Mouse (Mus musculus) monocyte, adult 2 months (primary cell): ENCODE measurements around the gene Pdcd2.
"Not testable (repeated sequence)": the region's sequence is repeated elsewhere in the genome, so short reads cannot be mapped to it uniquely, and the experiment has no call there.

Source experiments
- DNase-seq, 2 experiments: peaks; one replicate each; pipeline ENCODE4 v3.0.0; 2022; ENCODE audit warnings: low spot score in 2 of 2, low read depth in 1 of 2

Gene Pdcd2

DNA sequence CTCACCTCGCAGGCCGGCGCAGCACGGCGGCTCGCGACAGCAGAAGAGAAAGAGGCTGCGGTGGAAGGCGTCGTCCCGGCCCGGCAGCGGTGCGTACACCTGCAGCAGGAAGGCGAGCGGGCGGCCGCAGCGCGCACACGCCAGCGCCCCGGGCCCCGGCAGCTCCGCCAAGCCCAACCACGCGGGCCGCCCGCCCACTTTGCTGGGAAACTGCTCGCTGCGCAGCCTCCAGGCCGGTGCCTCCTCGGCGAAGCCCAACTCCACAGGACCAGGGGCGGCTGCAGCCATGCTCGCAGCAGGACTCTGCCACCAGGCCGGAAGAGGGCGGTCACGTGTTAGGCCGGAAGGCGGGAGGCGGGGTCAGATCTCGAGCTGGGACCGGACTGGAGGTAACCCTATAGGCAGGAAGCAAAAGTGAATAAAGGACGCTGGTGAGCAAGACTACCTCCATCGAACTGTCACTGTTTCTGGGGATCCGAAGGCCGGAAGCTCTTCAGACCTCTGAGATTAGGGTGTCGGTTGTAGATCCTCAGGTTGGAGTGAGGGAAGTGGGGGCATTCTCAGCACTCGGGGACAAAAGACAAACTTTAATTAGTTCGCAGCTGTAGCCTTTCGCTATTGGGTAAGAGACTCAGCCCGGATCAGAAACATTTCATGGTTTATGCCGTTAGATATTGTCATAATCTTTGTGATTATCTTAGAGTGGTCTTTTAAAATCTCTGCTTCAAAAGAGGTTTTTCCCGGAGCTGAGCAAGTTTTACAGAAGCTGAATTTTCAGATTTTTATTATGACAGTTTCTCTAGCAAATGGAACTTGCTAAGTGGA, at the start of gene Pdcd2:
Pdcd2 (minus strand) TSS at position 316 of the 825 bp plus-strand sequence.
- DNase-seq, result peak; percentile 81 to 85

DNA sequence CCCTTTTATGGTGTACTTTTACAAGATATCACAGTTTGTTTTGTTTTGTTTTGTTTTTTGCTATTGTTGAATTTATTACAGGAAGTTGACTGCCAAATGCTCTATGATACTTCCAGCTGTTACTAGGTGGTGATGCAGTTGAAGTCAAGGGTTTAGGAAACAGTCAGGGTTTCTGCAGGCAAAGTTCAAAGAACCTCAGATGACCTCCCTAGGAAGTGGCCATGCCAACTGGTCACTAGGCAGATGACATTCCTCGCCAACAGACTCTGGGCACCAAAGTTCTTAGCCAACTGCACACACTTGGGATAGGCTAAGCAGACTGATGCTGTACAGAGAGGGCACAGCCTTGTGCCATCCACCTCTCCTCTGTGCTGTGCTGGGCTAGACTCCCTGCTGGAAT, 48.0 kb upstream of the Pdcd2 start:
- DNase-seq, result no peak

DNA sequence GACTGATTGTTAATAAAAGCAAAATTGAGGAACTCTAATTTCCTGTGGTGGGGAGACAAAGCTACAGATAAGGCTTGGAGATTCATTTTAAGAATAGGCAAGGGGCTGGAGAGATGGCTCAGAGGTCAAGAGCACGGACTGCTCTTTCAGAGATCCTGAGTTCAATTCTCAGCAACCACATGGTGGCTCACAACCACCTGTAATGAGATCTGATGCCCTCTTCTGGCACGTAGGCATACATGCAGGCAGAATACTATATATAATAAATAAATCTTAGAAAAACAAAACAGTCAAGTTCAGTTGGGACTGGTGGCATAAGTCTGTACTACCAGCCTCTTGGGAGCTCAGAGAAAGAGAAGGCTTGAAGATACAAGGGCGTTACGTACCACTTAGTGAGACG, 39.8 kb upstream of the Pdcd2 start:
- DNase-seq, result no peak

DNA sequence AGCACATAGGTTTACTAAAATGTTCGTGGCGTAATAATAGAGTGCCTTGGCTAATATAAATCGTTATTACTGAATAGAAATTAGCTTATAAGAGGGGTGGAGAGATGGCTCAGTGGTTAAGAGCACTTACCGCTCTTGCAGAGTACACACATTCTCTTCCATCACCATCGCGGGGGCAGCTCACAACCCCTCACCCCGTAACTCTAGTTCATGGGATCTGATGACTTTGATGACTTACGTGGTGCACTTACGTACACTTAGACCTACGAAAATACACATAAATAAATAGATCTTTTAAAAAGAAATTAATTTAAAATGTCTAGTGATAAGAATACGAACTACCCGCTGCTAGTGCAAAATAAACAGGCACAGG, 37.8 kb upstream of the Pdcd2 start:
- no peak for DNase-seq

DNA sequence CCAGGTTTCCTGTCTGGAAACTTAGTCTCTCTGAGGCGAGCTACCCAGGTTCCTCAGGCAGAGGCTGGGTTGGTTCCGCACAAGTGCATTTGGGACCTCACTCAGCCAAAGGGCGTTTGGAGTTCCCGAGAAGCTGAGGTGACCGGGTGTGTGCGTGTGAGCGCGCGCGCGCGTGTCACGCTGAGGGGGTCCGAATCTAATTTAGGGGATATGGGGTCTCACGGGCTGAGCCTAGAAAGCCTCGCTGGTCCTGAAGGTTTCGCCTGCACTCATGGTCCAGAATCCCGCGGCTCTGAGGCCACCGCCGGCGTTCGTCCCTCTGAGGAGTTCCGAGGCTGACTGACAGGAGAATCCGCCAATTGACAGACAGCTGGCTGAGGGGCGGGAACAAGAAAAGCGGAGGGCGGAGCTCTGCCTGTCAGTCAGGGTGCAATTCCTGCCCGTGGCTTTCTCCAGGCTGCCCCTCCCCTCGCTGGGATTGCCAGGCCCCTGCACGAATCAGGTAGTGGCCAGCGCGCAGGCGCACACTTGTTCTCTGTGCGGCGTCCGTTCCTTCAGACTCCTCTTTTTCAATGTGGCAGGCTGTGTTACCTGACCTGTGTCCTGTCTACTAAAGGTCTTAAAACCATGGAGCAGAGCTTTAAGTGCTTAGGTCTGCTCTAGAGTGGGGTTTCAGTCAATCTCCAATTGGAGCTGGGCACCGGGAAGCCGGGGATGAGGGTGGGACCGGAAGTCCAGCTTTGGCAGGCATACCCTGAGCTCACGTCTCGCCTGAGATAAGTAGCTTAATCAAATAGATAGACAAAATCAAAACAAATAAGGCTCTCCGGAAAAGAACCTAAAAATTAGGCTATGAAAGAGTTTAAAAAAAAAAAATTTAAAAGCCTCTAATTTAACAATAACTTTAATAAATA, 37.2 kb upstream of the Pdcd2 start, which contains the start of gene Prdm9:
Prdm9 (minus strand) TSS at position 341 of the 914 bp plus-strand sequence.
- DNase-seq, result peak; percentile 95 to 99

DNA sequence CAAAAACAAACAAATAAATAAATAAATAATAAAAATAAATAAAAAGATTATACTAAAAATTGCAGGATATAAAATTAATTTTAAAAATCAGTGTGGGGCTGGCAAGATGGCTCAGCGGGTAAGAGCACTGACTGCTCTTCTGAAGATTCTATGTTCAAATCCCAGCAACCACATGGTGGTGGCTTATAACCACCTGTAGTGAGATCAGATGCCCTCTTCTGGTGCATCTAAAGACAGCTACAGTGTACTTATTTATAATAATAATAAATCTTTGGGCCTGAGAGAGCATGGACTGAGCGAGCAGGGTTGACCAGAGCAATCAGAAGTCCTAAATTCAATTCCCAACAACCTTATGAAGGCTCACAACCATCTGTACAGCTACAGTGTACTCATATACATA, 32.8 kb upstream of the Pdcd2 start:
- no peak for DNase-seq

DNA sequence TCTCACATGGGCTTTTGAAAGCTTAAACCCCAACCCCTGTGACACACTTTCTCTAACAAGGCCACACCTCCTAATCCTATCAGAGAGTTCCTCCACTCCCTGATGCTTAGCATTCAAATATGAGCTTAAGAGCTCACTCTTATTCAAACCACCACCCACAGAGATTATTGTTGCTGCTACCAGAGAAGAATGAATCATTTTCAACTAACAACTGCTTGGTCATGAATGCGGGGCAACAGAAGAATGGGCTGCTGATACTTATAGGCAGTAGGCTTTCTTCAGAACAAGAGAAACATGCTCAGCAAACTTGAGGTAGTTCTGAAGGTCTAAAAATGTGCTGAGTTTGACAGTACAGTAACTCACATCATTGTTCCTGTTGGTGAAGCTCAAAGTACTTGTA, 22.6 kb upstream of the Pdcd2 start:
- DNase-seq, result no peak

DNA sequence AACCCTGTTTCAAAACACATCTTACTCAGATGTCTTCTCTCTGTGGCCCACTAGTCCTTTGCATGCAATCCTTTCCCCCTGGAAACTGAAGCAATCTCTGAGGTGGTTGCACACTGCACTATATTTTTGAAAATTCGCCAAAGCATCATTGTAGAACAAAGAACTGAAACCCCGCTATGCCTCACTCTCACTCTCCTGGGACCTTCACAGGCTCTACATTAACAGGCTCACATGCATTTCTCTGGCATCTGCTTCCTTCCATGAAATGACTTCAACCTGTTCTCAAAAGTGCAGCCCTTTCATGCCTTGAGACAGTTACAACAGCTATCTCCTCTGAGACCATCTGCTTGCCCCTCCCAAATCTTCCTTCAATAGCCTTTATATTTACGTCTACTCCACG, 19.3 kb upstream of the Pdcd2 start:
- no peak for DNase-seq

DNA sequence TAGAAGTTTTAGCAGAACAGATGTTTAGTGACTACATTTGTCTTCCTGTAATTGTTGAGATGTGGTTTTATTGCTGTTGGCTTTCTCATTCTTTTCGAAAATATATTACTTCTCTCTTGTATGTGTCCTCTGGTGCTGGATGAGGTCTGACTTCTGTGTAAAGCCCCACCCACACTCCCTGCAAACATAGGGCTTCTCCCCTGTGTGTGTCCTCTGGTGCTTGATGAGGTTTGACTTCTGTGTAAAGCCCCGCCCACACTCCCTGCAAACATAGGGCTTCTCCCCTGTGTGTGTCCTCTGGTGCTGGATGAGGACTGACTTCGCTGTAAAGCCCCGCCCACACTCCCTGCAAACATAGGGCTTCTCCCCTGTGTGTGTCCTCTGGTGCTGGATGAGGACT, 16.8 kb upstream of the Pdcd2 start:
- not testable (repeated sequence) for DNase-seq

DNA sequence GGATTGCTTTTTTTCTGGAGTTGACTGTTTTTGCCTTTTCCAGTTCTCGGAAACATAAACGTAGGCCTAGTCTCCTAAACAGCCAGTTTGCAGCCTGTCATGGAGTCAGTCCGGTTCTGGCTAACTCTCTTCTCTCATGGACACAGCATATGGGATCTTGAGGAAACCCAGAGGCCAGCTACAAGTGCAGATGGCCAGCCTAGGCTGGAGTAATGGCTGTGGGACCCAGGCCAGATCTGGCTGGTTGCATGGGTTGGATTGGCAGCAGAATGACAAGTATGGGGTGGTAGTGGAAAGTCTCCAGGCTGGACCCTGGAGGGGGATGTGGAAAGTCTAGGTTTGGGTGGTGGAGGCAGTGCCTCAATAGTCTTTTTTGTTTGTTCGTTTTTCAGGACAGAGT, 13.2 kb upstream of the Pdcd2 start:
- DNase-seq, result no peak

DNA sequence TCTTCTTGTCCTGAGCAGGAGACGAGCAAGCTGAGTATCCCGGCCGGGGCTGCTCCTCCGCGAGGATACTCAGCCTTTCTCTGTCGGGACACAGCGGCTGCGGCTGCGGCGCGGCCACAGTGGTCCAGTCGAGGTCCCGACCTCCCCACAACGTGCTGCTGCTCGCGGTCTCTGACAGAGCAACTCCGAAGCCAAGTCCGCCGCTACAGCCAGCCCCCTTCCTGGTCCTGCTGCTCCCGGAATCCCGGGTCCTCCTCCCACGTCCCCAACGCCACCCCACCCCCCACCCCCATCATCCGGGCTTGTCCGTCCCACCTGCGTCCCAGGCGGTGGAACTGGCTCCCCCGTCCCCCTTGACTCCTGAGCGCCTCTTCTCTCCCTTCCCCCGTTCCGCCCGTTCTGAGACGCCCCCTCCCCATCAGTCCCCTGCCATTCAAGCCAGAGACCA, 9.4 kb upstream of the Pdcd2 start:
- DNase-seq, result no peak

DNA sequence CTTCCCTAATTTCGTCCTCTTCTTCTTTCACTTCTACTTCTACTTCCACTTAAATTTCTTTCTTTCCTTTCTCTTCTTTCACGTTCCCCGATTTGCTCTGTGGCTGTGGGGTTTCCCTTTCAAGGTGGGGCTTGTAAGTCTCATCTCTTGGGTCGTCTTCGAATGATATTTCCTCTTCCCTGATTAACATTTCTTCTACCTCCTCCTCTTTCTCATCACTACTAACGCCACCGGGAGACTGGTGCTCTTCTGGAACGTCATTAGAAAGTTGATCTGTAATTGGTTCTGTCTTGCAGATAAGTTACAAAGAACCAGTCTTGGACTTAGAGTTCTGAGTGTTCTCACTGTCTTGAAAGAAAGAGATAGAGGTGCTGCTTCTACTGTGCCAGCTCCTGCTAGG, 8.8 kb upstream of the Pdcd2 start:
- no peak for DNase-seq

DNA sequence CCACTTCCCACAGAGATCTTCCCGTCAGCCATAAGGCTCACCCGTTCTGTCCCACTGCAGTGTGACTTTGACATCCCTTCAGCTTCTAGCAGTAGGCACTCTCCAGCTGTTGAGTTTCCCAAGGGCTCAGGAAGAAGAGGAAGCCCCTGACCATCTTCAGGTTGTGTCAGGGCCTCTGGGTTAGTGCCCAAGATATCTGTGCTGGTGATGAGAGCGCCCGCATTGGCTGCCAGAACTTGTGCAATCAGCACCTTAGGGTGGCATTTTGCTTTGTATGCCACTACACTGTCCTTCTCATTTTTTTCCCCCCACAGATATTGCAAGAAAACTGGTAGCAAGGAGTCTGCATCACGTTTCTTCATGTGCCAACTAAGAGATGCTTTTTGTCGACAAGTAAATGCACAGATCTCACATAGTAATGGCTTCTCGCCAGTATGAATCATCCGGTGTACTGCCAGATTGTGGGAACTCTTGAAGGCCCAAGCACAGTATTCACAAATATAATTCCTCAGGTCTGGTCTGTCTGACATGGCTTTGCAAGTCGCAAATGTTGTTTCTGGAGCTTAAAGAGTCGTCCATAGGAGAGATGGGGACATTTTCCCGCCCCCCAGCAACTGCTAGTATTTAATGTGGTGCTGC, 8.2 kb upstream of the Pdcd2 start:
- DNase-seq, result no peak

DNA sequence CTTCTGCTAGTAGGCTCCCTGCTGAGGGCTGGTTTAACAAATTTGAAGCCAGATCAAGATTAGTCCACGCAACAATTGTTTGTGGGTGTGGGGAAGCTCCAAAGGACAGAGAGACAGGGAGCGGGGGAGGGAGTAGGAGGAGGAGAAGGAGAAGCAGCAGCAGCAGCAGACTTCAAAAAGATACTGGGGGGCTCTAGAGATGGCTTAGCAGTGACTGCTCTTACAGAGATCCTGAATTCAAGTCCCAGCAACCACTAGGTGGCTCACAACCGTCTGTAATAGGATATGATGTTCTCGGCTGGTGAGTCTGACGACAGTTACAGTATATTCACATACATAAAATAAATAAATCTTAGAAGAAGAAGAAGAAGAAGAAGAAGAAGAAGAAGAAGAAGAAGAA, 3.0 kb upstream of the Pdcd2 start:
- DNase-seq, result no peak

DNA sequence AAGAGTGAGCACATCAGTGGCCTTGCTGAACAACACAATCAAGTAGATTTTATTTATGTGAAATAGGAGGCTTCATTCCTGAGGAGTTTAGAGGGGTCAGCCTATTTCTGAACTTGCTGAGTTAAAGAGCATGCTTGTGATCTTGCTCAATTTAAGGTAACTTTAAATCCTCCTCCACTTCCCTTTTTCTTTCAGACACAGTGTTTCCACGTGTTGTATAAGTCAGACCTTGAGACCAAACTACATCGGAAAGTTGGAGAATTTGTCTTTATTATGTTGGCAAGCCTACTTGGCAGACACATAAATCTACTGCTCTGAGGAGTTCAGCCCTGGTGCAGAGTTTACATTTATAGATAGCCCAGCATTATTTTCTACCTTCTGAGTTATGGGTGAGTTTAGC, 1.8 kb upstream of the Pdcd2 start:
- DNase-seq, result no peak

DNA sequence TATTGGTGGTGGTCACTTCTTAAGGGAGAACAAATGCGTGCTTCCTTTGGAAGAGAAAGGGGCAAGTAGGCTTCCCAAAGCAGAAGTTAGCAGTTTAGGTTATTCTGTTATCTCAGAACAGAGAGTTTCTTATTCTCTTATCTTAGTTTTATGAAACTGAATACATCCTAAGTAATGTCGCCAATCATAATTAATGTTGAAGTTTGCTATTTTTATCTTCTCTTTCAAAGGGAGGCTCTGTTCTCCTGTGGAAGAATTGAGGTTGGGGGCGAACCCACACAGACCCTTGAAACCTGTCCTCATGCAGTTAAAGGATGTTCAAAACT, 673 bp upstream of the Pdcd2 start:
- DNase-seq, result no peak

DNA sequence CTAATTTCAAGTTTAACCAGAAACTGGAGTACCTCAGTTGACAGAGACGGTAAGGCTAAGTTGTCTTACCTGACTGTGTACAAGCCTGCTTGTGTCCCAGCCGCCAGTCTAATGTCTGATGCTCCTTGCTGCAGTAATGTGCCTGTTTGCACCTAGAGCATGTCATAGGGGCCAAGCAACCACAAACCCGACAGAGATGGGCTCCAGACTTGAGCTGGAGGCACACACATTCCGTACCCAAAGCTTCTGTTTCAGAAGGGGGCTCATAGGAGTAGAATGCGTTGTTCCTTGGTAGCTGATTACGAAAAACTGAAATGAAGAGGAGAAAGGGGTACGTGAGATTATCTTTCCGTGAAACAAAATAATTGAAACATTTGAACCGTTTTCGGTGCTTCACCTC, 797 bp downstream of the Pdcd2 start:
- DNase-seq, result no peak

DNA sequence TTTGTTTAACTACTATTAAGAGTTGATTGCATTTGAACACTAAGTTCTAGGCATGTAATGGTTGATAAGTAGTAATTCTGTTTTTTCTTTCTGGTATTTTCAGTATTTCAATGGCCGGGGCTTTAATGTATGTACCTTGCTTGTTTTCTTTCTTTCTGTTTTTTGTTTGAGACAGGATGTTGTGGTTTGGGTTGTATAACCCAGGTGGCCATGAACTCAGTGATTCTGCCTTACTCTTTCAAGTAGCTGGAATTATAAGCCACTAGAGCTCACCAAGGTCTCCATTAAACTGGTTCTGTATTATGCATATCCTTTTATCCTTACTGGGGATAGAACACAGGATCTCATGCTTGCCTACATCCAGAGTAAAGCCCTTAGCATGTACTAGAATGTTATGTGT, 8.3 kb downstream of the Pdcd2 start:
- DNase-seq, result no peak

DNA sequence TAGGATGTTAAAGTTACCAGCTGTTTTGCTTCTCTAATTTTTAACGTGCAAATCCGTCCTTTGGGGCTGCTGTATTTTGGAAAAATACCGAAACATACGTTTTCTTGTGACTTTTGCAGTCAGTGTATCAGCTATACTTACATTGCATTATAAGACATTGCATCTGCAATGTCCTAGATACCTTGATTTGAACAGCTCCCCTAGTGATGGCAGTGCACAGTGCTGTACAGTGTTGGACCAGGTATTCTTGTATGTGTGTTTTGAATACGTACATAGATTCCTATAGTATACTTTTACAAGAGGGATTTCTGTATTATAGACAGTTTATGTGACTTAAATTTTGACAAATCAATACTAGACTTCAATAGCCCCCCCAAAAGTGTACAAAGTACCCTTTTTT, 8.9 kb downstream of the Pdcd2 start:
- no peak for DNase-seq

DNA sequence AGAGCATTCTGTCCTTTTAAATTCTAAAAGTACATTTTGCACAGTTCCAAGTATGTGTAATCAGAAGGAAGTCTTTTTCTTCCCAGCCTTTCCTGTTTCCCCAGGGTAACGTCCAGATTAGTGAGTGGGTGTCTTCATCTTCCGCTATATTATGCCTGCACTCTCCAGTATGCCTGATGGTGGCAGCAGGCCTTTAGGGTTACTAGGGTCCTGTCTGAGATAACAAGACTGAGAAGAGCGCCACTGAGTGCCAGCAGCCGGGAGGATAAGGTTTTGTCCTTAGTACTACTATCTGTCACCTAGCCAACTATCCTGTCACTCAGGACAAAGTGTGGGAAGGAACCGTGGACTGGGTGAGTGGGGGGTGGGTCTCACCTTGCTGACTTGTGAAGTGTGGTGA, 9.3 kb downstream of the Pdcd2 start:
- no peak for DNase-seq

DNA sequence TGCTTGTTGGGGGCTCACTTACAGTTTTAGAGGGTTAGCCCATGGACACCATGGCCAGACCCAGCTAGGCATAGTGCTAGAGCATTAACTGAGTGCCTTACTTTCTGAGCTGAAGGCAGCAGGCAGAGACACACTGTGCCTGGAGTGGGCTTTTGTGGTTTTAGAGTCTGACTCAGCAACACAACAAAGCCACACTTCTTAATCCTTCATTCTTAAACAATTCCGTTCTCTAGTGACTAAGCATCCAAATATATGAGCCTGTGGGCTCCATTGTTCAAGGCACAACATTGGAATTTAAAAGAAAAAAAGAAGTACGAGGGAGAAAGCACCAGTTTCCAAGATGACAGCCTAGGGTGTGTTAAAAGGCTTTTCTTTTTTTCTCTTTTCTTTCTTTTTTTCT, 16.4 kb downstream of the Pdcd2 start:
- no peak for DNase-seq
